Mouse (Mus musculus): Measurements from ENCODE around the gene Dnajc24. TPM values are rescaled to one million over a fixed set of nuclear protein-coding genes. Genes with fewer than 3 reads are reported as not detected.

The Dnajc24 gene
- polyA plus RNA-seq (2012; rRNA removed) = 28.1 and 30.2 TPM in 2 replicates

DNA sequence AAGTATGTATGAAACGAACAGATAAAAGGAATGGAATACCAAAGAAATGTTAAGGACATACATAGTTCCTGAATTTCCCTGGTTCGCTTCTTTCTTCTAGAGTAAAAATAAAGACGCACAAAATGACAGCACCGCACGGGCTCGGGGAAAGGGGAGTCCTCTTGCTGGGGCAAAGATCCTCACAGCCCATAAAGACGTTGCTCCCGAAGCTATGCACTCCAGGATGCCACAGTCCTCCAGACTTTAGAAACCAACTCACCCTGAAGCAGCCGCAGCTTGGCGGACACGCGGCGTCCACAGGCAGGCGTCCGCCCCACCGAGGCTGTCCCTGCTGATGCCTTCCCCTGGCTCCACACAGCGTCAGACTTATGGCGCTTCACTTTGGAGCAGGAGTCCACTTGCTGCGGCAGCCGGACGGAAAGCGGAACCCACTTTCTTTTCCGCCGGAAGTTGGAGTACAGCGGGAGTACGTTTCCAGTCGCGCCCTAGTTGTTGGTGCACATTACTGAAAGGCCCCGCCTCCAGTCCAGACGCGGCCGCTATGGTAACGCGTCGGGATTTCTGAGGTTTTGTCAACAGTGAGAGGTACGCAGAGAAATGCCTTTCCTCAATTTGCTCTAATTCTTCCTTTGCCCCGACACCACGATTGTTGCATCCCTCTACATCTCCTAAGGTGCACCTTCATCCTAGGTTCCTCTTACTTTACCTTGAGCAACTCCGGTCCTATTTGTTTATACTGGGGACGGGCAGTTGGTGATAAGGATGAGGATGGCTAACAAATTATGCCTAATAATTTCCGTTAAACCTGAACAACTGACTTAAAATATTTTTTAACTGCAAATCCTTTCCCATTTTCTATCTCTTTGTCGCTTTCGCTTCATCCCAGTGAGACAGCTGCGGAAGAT is at the start of gene Dnajc24:
Dnajc24 (minus strand) TSS at position 715 of the 905 bp plus-strand sequence.
- no peak for TF ChIP-seq CTCF (IDR thresholded peaks at IDR 0.05; ENCODE audit: borderline replicate concordance, insufficient read depth, low read depth, low read length)
- peak; percentile 76; the same call in 1 of the 2 replicates for TF ChIP-seq POLR2A (IDR thresholded peaks at IDR 0.05; ENCODE audit: borderline replicate concordance, insufficient read depth, low read length)
- Histone ChIP-seq H3K27me3 (ENCODE audit: control insufficient read depth, insufficient read depth, low read length) (no peaks in the 10 kb centered on the region), H3K4me1 (ENCODE audit: control insufficient read depth, insufficient read depth, low read length) (peaks cover 2% of the 10 kb centered on the region; the same call in 1 of the 2 replicates), H3K4me3 (replicated peaks; ENCODE audit: insufficient read depth, low read depth, low read length) (peak within 1 kb of the TSS; percentile 59), H3K27ac (ENCODE audit: insufficient read depth, low read length) (no peak within 1 kb of the TSS)
- peak; percentile 89 to 94 for DNase-seq
- 1% methylated on average over 44 of the region's 44 CpGs for WGBS

DNA sequence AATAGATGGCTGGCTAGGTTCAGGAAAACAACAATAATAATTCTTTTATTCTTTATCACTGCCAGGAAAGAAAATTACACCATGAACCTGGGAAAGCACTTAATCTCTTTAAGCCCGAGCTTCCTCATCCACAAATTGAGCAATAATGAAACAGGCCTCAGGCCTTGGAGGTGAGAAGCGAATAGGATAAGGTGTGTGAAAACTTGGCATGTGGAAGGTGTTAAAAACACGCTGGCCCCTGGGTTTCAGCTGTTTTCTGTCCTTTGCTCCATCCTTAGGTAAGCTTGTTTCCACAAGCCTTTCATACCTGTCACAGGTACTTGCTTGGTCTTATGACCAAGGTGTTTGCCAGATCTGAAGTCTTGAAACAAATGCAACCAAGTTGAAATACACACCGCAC is 43.3 kb upstream of the Dnajc24 start:
- 88% methylated on average over 4 of the region's 4 CpGs for WGBS
- no peak overlapping the region for H3K27ac ChIP-seq (ENCODE audit: insufficient read depth, low read length)
- DNase-seq = no peak
- no peaks in the 10 kb centered on the region for H3K27me3 ChIP-seq (ENCODE audit: control insufficient read depth, insufficient read depth, low read length)
- H3K4me1 ChIP-seq (ENCODE audit: control insufficient read depth, insufficient read depth, low read length) = no peaks in the 10 kb centered on the region
- no peak overlapping the region for H3K4me3 ChIP-seq (replicated peaks; ENCODE audit: insufficient read depth, low read depth, low read length)
- TF ChIP-seq POLR2A (IDR thresholded peaks at IDR 0.05; ENCODE audit: borderline replicate concordance, insufficient read depth, low read length) (no peak), CTCF (IDR thresholded peaks at IDR 0.05; ENCODE audit: borderline replicate concordance, insufficient read depth, low read depth, low read length) (no peak)

DNA sequence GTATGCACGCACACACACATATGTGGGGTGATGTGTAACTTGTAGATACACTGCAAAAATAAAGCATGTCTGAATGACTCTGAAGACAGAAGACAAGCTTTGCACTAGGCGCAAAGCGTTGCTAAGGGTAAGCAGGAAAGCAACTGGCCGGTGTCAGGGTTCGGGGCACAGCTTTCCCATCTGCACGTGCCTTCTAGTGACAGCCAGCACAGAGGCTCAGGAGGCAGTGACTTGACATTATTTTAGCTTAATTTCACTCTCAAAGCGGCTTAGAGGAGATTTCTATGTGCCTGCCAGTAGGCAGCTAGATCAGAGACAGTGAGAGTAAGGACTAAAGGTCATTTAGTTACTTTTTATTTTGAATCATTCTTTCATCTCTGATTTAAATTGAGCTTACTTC is 39.1 kb upstream of the Dnajc24 start:
- TF ChIP-seq POLR2A (IDR thresholded peaks at IDR 0.05; ENCODE audit: borderline replicate concordance, insufficient read depth, low read length) (no peak), CTCF (IDR thresholded peaks at IDR 0.05; ENCODE audit: borderline replicate concordance, insufficient read depth, low read depth, low read length) (no peak)

DNA sequence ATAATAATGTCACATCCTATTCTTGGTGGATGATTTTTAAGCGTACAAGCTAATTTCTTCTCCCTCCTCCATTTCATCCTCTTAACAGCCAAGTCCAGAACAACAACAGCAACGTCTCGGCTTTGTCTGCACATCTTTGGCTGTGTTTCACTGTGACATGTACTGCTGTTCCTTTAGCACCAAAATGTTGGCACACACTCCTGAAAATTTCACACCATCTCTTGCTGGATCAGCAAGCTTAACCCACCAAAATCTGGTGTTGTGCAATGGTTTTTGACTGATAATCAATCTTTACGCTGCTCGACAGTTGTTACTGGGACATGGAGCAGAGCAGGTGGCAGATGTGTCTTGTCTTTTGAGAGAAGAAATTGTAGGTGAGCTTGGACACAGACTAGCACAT is 38.6 kb upstream of the Dnajc24 start:
- WGBS = 56% methylated on average over 5 of the region's 5 CpGs
- TF ChIP-seq CTCF (IDR thresholded peaks at IDR 0.05; ENCODE audit: borderline replicate concordance, insufficient read depth, low read depth, low read length) = no peak
- no peak for TF ChIP-seq POLR2A (IDR thresholded peaks at IDR 0.05; ENCODE audit: borderline replicate concordance, insufficient read depth, low read length)
- Histone ChIP-seq H3K27me3 (ENCODE audit: control insufficient read depth, insufficient read depth, low read length) (no peaks in the 10 kb centered on the region), H3K27ac (ENCODE audit: insufficient read depth, low read length) (no peak overlapping the region), H3K4me1 (ENCODE audit: control insufficient read depth, insufficient read depth, low read length) (no peaks in the 10 kb centered on the region), H3K4me3 (replicated peaks; ENCODE audit: insufficient read depth, low read depth, low read length) (no peak overlapping the region)
- no peak for DNase-seq

More for the DNA sequence above, 39.1 kb upstream of the Dnajc24 start:
- DNase-seq = no peak
- Histone ChIP-seq H3K27me3 (ENCODE audit: control insufficient read depth, insufficient read depth, low read length) (no peaks in the 10 kb centered on the region), H3K4me1 (ENCODE audit: control insufficient read depth, insufficient read depth, low read length) (no peaks in the 10 kb centered on the region), H3K4me3 (replicated peaks; ENCODE audit: insufficient read depth, low read depth, low read length) (no peak overlapping the region), H3K27ac (ENCODE audit: insufficient read depth, low read length) (no peak overlapping the region)
- WGBS = 55% methylated on average over 7 of the region's 7 CpGs

DNA sequence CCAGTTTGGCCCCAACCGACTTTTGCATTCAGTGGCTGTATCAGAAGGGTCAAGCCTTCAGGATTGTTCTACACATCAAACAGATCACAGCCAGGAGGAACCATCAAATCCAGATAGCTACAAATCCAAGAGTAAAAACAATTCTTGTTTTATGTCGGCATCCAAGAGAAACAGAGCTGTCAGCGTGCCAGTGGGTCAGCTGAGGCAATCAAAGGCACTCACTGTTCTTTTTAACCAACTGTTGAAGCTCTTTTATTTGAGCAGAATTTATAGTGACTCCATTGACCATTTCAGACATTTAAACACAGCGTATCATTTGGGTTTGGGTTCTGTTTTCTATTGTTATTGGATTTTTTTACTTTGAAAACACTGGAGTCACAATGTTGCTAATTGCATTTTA is 34.9 kb upstream of the Dnajc24 start:
- DNase-seq = peak in 1 of 2 experiments; percentile 26
- Histone ChIP-seq H3K4me1 (ENCODE audit: control insufficient read depth, insufficient read depth, low read length) (no peaks in the 10 kb centered on the region), H3K4me3 (replicated peaks; ENCODE audit: insufficient read depth, low read depth, low read length) (no peak overlapping the region), H3K27ac (ENCODE audit: insufficient read depth, low read length) (no peak overlapping the region), H3K27me3 (ENCODE audit: control insufficient read depth, insufficient read depth, low read length) (no peaks in the 10 kb centered on the region)
- TF ChIP-seq POLR2A (IDR thresholded peaks at IDR 0.05; ENCODE audit: borderline replicate concordance, insufficient read depth, low read length) (no peak), CTCF (IDR thresholded peaks at IDR 0.05; ENCODE audit: borderline replicate concordance, insufficient read depth, low read depth, low read length) (no peak)
- WGBS = 23% methylated on average over 4 of the region's 4 CpGs

DNA sequence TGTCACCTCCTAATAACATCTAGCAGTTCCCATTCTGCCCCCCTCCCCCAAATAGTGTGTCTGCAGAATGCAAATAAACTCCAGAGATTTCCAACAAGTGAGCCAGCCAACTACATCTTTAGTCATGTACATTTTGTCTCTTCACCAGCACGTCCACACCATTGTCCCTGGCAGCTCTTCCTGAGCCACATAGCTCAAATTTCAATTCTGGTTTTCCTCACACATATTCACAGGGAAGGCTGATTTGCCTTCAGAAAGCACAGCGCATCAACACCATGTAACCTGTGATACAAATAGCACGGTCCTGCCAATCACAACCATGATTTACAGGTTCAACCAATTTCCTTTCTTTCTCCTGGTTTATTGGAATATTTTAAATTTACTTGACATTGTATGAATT is 21.5 kb upstream of the Dnajc24 start:
- 72% methylated on average over 3 of the region's 3 CpGs for whole genome bisulfite sequencing
- no peak for DNase-seq
- Histone ChIP-seq H3K27me3 (ENCODE audit: control insufficient read depth, insufficient read depth, low read length) (no peaks in the 10 kb centered on the region), H3K4me1 (ENCODE audit: control insufficient read depth, insufficient read depth, low read length) (no peaks in the 10 kb centered on the region), H3K27ac (ENCODE audit: insufficient read depth, low read length) (no peak overlapping the region), H3K4me3 (replicated peaks; ENCODE audit: insufficient read depth, low read depth, low read length) (no peak overlapping the region)
- TF ChIP-seq CTCF (IDR thresholded peaks at IDR 0.05; ENCODE audit: borderline replicate concordance, insufficient read depth, low read depth, low read length) = no peak
- TF ChIP-seq POLR2A (IDR thresholded peaks at IDR 0.05; ENCODE audit: borderline replicate concordance, insufficient read depth, low read length) = no peak

DNA sequence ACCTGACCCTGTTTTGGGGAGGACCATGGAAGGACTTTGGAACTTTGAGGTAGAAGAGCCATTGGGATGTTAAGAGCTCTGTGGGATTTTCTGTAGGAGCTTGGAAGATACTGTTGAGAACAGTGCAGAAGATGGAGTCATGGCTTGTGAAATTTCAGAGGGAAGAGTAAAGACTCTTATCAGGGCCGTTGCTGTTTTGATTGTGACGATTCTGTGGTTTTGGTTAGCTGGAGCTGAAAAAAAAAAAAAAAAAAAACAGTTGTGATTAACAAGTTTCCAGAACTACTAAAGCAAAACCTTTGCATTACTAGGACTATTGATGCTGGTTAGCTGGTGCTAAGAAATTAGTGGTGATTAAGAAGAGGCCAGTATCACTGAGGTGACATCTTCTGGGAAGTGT is 5.1 kb upstream of the Dnajc24 start:
- Histone ChIP-seq H3K27ac (ENCODE audit: insufficient read depth, low read length) (no peak overlapping the region), H3K4me1 (ENCODE audit: control insufficient read depth, insufficient read depth, low read length) (no peaks in the 10 kb centered on the region), H3K4me3 (replicated peaks; ENCODE audit: insufficient read depth, low read depth, low read length) (no peak overlapping the region), H3K27me3 (ENCODE audit: control insufficient read depth, insufficient read depth, low read length) (no peaks in the 10 kb centered on the region)
- TF ChIP-seq CTCF (IDR thresholded peaks at IDR 0.05; ENCODE audit: borderline replicate concordance, insufficient read depth, low read depth, low read length) (no peak), POLR2A (IDR thresholded peaks at IDR 0.05; ENCODE audit: borderline replicate concordance, insufficient read depth, low read length) (no peak)
- no peak for DNase-seq
- 81% methylated on average over 2 of the region's 2 CpGs for whole genome bisulfite sequencing

DNA sequence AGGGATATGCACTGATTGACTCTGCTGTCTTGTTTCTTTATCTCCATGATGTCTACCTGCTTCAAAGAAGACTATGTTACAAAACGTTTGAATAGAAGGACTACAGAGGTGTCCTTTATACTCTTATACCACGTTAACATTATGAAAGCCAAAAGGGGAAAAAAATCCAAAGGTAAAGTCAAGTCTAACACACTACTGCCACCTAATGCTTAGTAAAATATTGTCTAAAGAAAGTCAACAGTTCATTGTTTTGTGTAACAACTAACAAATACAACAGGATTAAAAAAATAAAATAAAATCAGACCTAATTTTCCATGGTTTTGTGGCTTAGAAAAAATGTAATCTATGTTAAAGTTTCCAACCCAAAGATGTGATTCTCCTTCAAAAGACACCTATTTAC is 15.3 kb downstream of the Dnajc24 start:
- 7% methylated on average over 2 of the region's 2 CpGs for WGBS
- Histone ChIP-seq H3K27ac (ENCODE audit: insufficient read depth, low read length) (no peak overlapping the region), H3K4me3 (replicated peaks; ENCODE audit: insufficient read depth, low read depth, low read length) (no peak overlapping the region), H3K4me1 (ENCODE audit: control insufficient read depth, insufficient read depth, low read length) (no peaks in the 10 kb centered on the region; the same call in 1 of the 2 replicates), H3K27me3 (ENCODE audit: control insufficient read depth, insufficient read depth, low read length) (no peaks in the 10 kb centered on the region)
- DNase-seq = no peak
- no peak for TF ChIP-seq CTCF (IDR thresholded peaks at IDR 0.05; ENCODE audit: borderline replicate concordance, insufficient read depth, low read depth, low read length)
- TF ChIP-seq POLR2A (IDR thresholded peaks at IDR 0.05; ENCODE audit: borderline replicate concordance, insufficient read depth, low read length) = no peak

All from cerebellum, adult 2 months (tissue).